Mouse (Mus musculus): Measurements from ENCODE around the gene Tmub2.

Gene Tmub2

DNA sequence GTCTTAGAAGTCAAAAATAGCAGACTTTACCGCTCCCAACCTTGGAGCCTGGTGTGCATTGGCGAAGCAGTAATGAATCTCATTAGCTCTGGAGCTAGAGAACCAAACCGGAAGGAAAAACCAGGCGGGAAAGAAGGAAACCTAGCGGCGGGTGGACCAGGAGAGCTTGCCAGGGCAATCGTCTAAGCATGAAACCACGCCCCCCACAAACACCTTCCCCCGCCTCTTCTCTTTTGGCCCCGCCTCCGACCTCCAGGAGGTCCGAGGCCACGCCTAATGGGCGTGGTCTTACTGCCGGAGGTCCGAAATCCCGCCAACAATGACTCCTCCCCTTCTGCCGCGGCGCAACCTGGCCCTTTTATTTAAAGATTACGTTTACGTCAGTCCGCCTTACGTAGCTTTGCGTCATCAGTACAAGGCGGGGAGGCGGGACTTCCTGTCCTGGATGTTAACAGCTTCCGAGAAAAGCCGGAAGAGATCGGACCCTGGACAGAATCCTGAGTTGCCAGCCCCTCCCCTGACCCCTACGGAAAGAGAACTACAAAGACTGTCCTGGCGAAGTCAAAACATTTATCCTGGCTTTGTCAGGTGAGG lies at the start of gene Tmub2:
Gene Tmub2, plus strand, starts transcription at position 431 of the 594 bp plus-strand sequence.
- peak; percentile 99 for DNase-seq (ENCODE audit: low read depth, low spot score)

- DNase-seq (ENCODE audit: low read depth, low spot score): no peak
Observed at GRCm38 (mm10) chr11:102236022-102236421, 48.7 kb upstream of the Tmub2 start.

- no peak for DNase-seq (ENCODE audit: low read depth, low spot score)
Observed at GRCm38 (mm10) chr11:102240636-102241035, 44.1 kb upstream of the Tmub2 start.

- no peak for DNase-seq (ENCODE audit: low read depth, low spot score)
Observed at GRCm38 (mm10) chr11:102241246-102241645, 43.5 kb upstream of the Tmub2 start.

DNA sequence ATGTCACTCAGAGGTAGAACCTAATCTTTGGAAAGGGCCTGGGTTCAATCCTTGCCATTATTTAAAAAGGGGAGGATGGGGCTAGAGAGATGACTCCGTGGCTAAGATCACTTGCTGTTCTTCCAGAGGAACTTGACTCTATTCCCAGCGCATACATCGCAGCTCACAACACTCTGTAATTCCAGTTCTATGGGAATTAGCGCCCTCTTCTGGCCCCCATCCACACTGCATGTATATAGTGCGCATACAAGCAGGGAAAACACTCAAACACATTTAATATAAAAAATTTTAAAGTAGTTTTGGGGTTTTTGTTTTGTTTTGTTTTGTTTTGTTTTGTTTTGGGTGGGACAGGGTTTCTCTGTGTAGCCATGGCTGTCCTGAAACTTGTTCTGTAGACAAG lies 42.9 kb upstream of the Tmub2 start:
- no peak for DNase-seq (ENCODE audit: low read depth, low spot score)

GRCm38 (mm10) chr11:102244926-102245449 lies 39.7 kb upstream of the Tmub2 start:
- DNase-seq (ENCODE audit: low read depth, low spot score): peak; percentile 96

- DNase-seq (ENCODE audit: low read depth, low spot score): no peak
Observed at GRCm38 (mm10) chr11:102245581-102246272, 39.0 kb upstream of the Tmub2 start.

DNA sequence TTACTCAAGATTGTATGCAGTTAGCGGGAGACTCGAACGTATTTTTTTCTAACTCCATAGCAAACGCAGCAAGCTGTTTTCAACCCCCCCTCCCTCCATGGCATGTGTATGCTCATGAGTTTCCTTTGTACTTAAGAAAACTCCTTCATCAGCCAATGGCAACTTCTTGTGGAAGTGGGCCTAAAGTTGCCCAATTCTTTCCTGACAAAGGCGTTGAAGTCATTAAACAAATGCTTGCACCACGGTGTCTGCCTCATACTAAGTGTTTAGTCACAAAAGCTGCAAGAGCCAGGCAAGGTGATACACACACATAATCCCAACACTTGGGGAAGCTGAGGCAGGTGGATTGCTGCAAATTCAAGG lies 38.5 kb upstream of the Tmub2 start:
- DNase-seq (ENCODE audit: low read depth, low spot score): no peak

GRCm38 (mm10) chr11:102246871-102247270 lies 37.9 kb upstream of the Tmub2 start:
- no peak for DNase-seq (ENCODE audit: low read depth, low spot score)

GRCm38 (mm10) chr11:102248630-102249230 lies 36.0 kb upstream of the Tmub2 start, which contains the start of gene BC030867:
Gene BC030867, plus strand, starts transcription at chr11:102248882.
- peak; percentile 98 for DNase-seq (ENCODE audit: low read depth, low spot score)

DNA sequence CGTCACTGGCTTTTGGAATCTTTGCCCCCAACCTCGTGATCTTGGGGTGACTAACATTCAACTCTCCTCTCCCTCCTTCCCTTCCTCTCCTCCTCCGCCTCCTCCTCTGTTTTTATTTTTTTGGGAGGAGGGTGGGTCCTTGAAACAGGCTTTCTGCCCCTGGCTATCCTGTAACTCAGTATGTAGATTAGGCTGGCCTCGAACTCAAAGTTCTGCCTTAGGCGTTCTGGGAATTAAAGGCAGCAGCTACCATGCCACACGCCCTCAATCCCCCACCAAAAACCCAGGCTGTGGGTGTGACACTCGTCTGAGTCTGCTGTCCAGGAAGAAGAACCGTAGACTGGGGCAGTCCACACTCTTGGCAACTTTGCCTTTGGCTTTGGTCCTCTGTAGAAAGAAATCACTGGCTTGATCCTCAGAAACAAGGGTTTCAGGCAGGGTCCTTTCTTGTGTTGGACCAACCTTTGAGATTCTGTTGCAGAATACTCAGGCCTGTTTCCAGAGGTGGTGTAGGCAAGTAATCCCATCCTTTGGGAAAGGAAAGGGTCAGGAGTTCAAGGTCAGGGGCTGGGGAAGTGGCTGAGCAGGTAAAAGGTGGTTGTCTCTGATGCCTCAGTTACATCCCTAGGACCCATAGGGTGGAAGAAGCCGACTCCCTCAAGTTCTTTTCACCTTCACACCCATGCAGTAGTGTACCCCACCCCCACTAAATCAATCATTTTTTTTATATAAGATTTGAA lies 35.2 kb upstream of the Tmub2 start:
- peak; percentile 64 for DNase-seq (ENCODE audit: low read depth, low spot score)

GRCm38 (mm10) chr11:102257514-102257913 lies 27.2 kb upstream of the Tmub2 start:
- peak; percentile 26 for DNase-seq (ENCODE audit: low read depth, low spot score)

- no peak for DNase-seq (ENCODE audit: low read depth, low spot score)
Observed at GRCm38 (mm10) chr11:102258095-102258494, 26.6 kb upstream of the Tmub2 start.

DNA sequence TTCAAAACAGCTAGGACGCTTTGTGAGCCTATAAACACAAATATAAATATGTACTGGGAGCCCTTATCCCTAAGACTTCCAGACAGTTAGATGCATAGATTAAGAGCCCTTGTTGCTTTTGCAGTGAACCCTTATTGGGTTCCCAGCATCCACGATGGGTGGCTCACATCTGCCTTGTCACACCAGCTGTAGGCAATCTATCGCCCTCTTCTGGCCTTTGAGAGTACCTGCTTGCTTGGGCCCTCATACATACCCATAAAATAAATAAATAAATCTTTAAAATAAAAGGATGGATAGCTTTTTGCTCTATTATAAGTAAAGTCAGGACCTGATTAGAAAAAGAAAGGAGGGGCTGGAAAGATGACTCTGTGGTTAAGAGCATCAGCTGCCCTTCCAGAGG lies 26.2 kb upstream of the Tmub2 start:
- no peak for DNase-seq (ENCODE audit: low read depth, low spot score)

GRCm38 (mm10) chr11:102263211-102263610 lies 21.5 kb upstream of the Tmub2 start:
- DNase-seq (ENCODE audit: low read depth, low spot score): no peak

GRCm38 (mm10) chr11:102265816-102266215 lies 18.9 kb upstream of the Tmub2 start:
- DNase-seq (ENCODE audit: low read depth, low spot score): no peak

DNA sequence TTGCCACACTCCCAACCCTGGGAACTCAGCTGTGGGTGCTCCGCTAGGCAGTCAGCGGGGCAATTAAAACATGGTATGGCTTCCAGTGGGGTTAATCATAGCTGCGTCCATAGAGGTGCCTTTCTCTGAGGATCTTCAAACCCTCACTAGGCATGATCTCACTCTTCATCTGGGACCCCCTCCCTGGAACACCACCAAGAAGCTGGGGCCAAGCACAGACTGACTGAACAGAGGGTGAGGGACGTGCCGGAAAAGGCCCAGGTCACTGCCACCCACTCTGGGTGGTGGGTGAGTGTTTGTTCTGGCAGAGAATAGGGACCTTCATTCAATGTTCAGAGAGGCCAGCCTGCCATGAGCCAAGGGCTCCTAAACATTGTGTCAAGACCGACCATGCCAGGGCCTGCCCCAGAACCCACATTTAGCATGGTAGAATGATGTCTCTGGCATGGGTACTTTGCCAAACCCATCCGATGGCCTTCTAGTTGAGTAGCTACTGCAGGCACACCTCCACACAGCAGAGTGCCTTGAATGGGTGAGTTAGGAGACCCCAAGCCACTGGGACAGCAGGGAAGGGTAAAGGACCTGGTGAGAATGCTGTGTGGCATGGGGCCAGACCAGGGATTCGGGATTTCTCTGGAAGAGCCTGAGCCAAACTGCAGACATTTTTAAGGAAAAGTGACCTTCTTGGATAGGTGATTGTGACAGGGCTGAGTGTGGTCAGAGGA lies 17.9 kb upstream of the Tmub2 start:
- DNase-seq (ENCODE audit: low read depth, low spot score): no peak

- peak; percentile 89 for DNase-seq (ENCODE audit: low read depth, low spot score)
Observed at GRCm38 (mm10) chr11:102267480-102267879, 17.3 kb upstream of the Tmub2 start.

DNA sequence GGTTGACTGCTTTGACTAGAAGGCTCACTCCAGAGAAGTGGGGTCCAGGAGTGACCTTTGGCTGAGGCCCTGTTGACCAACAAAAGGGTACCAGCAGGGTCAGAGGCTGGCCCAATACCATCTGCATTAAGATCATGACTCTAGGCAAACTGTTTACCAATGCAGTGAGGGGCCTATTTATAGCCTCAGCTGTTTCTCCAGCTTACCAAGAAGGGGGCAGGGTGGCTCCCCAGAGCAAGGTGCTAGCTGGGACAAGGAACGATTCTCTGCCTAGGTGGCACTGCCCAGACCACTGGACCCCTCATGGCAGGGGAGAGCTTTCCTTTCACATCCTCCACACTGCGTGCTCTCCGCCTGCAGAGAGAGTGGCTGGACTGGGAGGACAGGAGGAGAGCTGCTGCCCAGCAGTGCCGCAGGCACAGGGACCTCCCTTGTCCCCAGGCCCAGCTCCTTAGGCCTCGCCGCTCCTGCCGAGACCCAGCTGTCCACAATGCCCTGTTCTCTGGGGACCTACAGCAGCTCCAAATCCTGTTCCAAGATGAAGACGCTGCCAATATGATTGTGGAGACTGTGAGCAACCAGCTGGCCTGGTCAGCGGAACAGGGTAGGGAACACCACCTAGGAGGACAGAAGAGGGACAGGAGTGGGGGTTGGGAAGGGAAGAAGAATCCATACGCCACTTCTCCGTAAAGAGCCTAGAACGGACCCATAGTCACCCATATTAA lies 16.0 kb upstream of the Tmub2 start, which contains the start of gene Asb16:
Gene Asb16, plus strand, starts transcription at position 224 of the 725 bp plus-strand sequence.
- no peak for DNase-seq (ENCODE audit: low read depth, low spot score)

DNA sequence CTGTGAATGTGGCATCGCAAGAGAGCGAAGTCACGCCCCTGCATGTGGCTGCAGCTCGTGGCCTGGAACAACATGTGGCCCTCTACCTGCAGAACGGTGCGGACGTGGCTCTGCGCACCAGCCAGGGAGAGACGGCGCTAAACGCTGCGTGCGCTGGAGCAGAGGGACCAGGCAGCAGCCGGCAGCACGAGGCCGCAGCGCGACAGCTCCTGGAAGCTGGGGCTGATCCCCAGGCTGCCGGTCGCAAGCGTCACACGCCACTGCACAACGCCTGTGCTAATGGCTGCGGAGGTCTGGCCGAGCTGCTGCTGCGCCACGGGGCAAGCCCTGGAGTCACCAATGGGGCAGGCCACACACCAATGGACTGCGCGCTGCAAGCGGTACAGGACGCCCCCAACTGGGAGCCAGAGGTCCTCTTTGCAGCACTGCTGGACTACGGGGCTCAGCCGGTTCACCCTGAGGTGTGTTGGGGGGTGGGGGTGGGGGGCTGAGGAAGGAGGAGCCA lies 8.3 kb upstream of the Tmub2 start:
- no peak for DNase-seq (ENCODE audit: low read depth, low spot score)

Measured in 3T3-L1 (cell line).